Mouse (Mus musculus) cerebellum, postnatal 36 days (tissue): ENCODE measurements around the gene Zfp91.

Experiments used
- DNase-seq, 2 experiments: peaks; one replicate each; pipeline ENCODE4 v3.0.0; 2021 to 2022; ENCODE audit warnings: mixed read lengths in 2 of 2

The Zfp91 gene

GRCm38 (mm10) chr19:12795511-12796327 is at the start of gene Zfp91, which contains the start of gene Lpxn:
Gene Zfp91 (minus strand): TSS chr19:12796126.
Gene Lpxn (plus strand): TSS chr19:12796193.
- DNase-seq = peak; percentile 96 to 98

DNA sequence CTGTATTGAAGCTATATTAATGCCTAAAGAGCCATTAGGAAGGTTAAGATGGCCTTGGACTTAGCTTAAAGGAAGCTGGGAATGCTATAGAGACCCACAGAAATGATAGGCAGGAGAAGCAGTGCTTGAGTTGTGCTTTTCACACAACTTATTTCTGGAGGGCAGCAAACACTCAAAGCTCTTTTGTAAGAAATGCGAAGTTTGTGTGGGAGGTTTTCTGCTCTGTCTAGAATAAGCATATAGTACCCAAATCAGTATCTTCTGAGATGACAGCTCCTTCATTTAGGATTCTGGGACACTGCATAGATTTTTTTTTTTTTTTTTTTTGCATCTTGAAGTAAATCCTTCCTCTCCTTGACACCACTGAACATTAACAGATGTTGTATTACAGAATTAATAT is 42.6 kb upstream of the Zfp91 start:
- DNase-seq = no peak

DNA sequence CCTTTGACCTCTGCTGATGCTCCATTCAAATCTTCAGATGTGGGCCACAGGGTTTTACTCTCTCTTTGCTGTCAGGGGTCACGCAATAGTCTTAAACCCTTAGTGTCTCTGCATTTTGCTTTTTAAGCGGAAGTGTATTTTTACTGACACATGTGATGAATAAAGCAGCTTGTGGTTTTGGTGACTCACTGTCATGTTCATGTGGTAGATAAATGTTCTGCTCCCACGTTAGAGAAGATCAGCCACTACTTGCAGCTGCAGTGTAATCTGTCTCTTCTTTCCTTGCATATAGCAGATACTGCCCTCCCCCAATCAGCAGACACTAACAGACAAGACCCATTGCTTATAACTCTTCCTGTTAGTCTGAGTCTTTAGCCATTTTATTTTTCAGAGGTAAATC is 37.7 kb upstream of the Zfp91 start:
- DNase-seq = no peak

GRCm38 (mm10) chr19:12831559-12831958 is 35.6 kb upstream of the Zfp91 start:
- DNase-seq = no peak

GRCm38 (mm10) chr19:12830823-12831430 is 35.0 kb upstream of the Zfp91 start:
- no peak for DNase-seq

DNA sequence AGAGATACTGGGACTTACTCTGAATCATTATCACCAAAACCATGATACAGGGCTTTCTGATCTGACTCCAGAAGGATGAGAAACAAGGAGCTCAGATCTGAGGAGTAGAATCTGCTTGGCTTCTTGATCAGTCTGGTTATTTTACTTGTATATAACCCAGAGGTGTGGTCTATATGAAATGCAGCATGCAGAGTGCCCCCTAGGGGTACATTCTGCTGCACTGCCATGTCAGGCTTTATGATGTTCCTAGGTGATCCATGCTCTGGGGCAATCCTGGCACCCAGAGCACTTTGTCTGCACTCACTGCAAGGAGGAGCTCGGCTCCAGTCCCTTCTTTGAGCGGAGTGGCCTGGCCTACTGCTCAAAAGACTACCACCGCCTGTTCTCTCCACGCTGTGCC is 28.6 kb upstream of the Zfp91 start:
- DNase-seq = no peak

GRCm38 (mm10) chr19:12820383-12820782 is 24.5 kb upstream of the Zfp91 start:
- peak; percentile 15 to 42 for DNase-seq

DNA sequence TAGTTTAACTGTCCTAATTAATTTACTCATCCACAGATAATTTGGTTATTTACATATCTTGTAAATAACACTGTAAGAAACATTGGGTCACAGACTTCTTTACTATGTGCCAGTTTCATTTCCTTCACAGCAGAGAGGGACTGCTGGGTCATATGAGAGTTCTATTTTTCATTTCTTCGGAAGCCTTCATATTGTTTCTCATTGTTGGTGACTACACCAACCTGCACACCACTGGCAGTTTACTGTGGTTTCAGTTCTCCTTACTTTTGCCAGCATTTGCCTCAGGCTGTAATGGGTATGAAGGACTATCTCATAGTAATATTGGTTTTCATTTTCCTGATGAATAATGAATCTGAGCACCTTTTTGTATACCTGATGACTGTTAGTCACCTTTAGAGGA is 22.6 kb upstream of the Zfp91 start:
- DNase-seq = no peak

DNA sequence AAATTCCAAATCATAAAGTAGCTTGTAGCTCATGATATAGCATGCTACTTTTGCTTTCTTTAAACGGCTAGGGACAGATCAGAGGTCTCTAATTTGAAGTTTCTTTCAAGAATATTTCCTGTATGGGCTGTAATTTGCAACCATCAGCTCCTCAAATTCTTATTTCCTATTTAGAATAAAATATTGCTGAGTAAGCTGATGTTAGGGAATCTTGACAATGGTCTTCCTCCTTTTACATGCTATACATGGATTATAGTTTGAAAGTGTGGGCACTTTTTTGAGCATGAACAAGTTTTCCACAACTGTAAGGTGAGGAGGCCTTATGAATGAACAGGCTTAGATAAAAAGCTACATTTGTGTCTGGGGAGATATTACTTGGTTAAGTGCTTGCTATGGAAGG is 18.0 kb upstream of the Zfp91 start:
- DNase-seq = no peak

DNA sequence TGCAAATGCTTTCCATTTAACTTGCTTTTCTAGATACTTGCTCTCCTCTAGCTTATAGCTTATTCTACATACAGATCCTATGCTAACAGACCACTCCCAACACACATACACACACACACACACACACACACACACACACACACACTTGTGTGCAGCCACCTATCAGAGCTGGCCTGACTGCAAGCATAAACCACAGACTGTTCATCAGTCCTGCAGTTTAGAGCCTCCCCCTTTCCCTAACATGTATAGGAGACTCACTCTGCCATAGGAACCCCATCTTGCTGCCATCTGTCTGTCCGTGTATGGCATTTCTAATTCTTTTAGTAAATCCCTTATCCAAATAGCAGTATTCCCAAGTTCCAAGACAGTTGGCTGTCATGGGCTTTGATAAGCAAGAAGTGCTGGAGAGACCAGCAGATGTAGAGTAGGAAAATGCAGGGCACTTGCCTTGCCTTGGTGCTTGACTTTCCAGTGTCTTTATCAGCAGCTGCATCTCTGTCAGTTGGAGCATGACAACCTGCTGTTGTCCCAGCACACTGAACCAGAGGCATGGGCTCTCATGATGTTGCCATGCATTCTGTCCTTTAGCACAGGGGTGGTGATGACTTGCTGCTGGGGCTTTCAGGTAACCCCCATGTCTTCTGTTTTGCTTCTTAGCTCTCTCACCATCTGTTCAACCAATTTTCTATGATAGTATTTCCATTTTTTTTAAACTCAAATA is 16.9 kb upstream of the Zfp91 start:
- DNase-seq = no peak

DNA sequence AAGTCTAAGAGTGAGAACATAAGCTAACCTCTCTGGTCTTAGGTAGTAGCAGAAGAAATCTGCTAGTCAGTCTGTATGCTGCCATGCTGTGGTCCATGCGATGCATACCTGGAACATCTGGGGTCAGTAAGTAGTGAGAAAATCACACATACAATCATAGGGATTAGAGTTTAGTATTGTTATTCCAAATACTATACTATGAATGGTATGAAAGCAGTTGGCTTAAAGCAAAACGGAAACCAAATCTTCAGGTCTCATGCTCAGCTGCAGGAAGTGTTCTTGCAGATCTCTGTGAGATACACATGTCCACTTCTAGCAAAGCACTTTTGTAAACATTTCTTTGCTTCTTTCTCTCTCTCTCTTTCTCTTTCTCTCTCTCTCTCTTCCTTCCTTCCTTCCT is 10.3 kb upstream of the Zfp91 start:
- no peak for DNase-seq

DNA sequence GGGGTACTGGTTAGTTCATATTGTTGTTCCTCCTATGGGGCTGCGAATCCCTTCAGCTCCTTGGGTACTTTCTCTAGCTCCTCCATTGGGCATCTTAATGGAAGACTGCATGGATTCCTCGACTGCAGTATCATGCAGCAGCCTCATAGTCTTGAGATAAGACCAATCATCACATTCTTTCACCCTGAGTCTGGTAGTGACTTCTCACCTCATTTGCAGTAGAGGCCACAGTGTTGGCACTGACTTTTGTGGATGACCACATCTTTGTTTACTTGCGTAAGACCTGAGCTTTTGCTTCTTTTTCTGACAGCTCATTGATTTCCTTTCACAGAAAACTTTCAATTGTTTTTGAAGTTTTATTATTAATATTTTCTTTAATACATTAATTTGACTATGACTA is 9.8 kb upstream of the Zfp91 start:
- DNase-seq = no peak

- no peak for DNase-seq
Observed at GRCm38 (mm10) chr19:12804237-12804636, 8.3 kb upstream of the Zfp91 start.

DNA sequence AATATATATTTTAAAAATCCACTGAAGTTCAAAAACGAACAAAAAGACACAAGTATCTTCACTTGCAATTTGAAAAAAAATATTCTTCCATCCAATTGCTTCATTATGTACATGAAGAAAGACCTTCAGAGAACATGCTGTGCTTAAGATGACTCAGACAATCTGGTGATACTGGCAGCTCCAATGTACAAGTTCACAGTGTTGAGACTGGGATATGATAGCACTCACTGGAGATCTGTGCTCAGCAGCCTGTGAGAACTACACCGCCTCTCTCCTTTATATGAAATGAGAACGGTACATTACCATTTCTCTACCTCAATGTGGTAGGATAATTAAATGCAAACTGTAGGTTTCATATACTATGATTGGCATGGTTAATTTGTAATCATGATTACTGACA is 6.9 kb upstream of the Zfp91 start:
- DNase-seq = peak in 1 of 2 experiments; percentile 14

DNA sequence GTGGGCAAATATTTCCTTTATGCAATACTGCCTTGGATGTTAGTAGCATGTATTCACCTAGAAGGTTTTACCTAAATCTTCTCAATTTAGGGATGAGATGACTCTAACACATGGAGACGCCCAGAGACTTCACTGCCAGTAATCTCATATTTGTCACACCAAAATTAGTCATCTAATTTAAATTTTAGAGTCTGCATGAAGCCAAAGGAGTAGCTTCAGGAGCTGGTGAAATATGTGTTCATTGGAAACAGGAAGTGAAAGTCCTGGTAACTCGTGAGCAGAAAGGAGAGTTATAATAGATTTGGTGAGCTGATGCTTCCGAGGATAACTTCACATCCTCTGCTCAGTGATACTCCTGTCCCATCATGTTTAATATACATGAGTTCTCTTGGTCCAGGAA is 5.1 kb upstream of the Zfp91 start:
- DNase-seq = no peak

DNA sequence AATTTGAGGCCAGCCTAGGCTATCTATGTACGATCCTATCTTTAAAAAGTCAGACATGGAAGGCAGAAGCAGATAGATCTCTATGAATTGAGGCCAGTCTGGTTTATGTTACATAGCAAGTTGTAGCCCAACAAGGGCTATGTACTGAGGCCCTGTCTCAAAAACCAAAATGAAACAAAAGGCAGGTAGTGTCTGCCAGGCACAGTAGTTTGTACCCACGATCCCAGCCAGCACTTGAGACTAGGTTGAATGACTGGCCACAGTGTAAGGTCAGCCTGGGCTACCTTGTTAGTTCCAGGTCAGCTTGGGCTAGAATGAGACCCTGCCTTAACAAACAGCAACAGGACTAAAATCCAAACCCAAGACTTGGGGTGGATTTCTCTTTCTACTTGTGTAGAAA is 4.7 kb upstream of the Zfp91 start:
- DNase-seq = no peak

DNA sequence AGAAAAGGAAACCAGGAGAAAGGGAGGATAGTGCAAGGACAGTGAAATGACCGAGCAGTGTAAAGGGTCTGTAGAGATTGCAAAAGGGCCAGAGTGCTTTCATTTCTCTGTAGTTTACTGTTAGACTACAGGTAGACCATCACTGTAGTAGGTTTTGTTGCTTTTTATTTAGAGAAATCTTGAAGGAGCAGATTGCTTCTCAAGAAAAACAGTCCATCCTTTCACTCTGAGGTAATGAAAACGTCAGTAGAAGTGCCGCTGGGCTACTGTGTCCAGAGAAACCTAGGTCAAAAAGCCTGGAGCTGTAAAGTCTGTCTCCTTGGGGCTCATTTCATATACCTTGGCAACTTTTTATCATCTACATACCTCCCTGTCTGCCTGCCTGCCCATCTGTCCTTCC is 3.2 kb upstream of the Zfp91 start:
- DNase-seq = no peak

- no peak for DNase-seq
Observed at GRCm38 (mm10) chr19:12798404-12798803, 2.5 kb upstream of the Zfp91 start.

GRCm38 (mm10) chr19:12797071-12797470 is 1.1 kb upstream of the Zfp91 start:
- DNase-seq = peak in 1 of 2 experiments; percentile 21

DNA sequence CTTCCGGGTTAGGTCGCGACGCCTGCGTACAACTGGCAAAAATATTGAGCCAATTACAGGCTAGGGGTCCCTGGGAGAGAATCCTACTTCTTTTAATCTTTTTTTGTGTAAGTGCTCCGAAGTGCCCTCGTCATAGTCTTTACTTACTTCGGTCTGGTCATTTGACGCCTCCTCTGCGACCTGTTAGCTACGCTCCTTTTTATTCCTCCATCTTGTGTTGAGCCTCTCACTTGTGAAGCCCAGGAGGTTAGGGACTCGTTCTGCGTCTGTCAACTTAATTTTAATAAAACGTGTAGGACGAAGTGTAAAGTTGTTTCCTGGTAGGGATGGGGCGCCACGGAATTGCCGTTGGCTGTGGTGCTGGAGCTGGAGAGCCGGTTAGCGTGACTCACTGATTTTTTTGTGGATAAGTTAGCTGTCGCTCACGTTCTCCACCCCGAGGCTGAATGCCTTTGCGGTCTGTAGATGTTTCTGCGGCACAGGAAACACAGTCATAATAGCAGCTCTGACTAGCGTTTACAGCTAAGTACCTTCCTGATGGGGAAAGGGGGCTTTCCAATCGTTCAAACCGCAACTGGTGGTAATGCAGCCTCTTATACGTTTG is 504 bp upstream of the Zfp91 start:
- peak in 1 of 2 experiments; percentile 36 for DNase-seq

- no peak for DNase-seq
Observed at GRCm38 (mm10) chr19:12795110-12795509, 816 bp downstream of the Zfp91 start.

DNA sequence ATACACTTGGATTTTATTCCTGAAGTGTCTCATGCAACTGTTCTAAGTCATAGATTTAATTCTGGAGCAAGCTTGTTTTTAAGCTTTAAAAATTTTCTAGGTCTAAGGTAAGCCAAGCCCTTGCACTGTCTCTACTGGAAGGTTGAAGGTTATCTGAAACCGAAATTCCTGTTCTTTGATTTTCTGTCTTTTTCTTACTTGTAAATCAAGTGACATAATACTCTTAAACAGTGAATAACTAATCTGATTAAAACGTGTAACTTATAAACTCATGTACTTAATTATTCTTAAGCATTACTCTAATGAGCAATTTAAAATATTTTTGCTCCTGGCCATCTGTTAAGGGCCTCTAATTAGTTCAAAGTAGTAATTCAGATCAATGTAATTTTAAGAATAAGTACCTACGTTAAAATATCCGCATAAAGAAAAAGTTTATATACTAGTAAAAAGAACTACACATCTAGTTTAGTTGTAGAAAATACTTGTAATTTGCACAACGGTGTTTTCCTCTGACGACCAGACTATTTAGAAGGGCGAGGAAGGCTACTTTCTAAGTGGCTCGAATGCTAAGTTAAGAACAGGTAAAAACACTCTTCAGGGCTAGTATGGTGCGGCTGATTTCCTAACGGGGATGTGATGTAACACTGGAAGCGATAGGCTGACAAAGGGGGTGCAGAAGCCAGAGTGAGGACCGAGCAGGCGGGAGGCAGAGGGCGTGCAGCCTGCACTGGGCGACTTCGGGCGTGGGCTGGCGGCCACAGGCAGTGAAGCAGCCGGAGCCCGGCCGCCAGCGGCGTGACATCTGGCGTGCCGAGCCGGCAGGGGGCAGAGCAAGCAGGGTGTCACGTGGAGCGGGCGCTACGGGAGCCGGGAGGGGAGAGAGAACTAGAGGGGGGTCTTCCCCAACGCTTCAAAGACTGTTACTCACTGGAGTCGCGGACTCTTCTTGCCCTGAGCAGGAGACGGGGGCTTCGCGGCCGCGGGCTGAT is 1.6 kb downstream of the Zfp91 start:
- DNase-seq = peak; percentile 81 to 83
